8 mouse cellular contexts compared by ENCODE assay signal in the genomic region with DNA sequence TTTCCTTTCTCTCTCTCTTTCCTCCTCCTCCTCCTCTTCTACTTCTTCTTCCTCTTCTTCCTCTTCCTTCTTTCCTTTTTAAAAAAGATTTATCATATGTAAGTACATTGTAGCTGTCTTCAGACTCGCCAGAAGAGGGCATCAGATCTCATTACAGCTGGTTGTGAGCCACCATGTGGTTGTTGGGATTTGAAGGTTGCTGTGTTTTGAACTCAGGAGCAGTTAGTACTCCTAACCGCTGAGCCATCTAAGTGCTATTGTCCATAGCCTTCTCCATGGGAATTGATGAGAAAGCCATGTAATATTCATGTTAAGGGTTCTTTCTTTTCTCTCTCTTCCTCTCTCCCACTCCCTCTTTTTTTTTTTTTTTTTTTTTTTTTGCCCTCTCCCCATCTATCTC. TPM values are rescaled to one million over a fixed set of nuclear protein-coding genes. Genes with fewer than 3 reads are reported as not detected.
A peak's percentile ranks its signal among the peaks of the same experiment; 100 is the strongest.
DNase-seq lines count a peak whose midpoint lies in the region; ATAC-seq lines count a peak whose summit lies in the region.

No protein-coding gene starts in this region.

- H3K9ac ChIP-seq in intestine, embryonic 16.5 days (ENCODE audit: low read depth, low read length) = no peak overlapping the region
- H3K9ac ChIP-seq in heart, embryonic 11.5 days (ENCODE audit: low read depth, low read length) = no peak overlapping the region

- peaks cover 12% of the 10 kb centered on the region; the same call in 1 of the 2 replicates for H3K4me1 ChIP-seq in intestine, embryonic 16.5 days (ENCODE audit: control insufficient read depth, insufficient read depth, low read length)
- peaks cover 6% of the 10 kb centered on the region; the same call in 1 of the 2 replicates for H3K4me1 ChIP-seq in heart, embryonic 11.5 days (ENCODE audit: control insufficient read depth, insufficient read depth, low read length)

- H3K4me2 ChIP-seq in intestine, embryonic 16.5 days (ENCODE audit: low read depth, low read length) = no peak overlapping the region
- H3K4me2 ChIP-seq in heart, embryonic 11.5 days = no peak overlapping the region

- H3K36me3 ChIP-seq in intestine, embryonic 16.5 days (ENCODE audit: control insufficient read depth, insufficient read depth, low read length) = peaks cover 7% of the 10 kb centered on the region; the same call in 1 of the 2 replicates
- peaks cover 13% of the 10 kb centered on the region for H3K36me3 ChIP-seq in heart, embryonic 11.5 days (ENCODE audit: control insufficient read depth, insufficient read depth, low read length)

- ATAC-seq in intestine, embryonic 16.5 days = 0 out of 2 replicates have a peak, but pooled peaks have one; percentile 9
- peak; percentile 35 for ATAC-seq in megakaryocyte, adult 5-6 weeks (ENCODE audit: poor library complexity, severe bottlenecking)
- no peak for ATAC-seq in heart, embryonic 11.5 days (replicated peaks; ENCODE audit: insufficient number of reproducible peaks, low FRiP score, low TSS enrichment)

- H3K27ac ChIP-seq in intestine, embryonic 16.5 days (ENCODE audit: low read length) = no peak overlapping the region
- no peak overlapping the region for H3K27ac ChIP-seq in heart, embryonic 11.5 days (ENCODE audit: low read depth, low read length)

- DNase-seq in heart, postnatal 4 days = peak; percentile 41
- no peak for DNase-seq in heart, adult 8-10 months (ENCODE audit: low spot score)
- DNase-seq in A20 (ENCODE audit: low read depth, low spot score) = peak; percentile 78
- peak; percentile 63 for DNase-seq in ES-CJ7 (ENCODE audit: low read depth, low spot score)
- DNase-seq in yolk sac, embryonic 10.5 days (ENCODE audit: low spot score) = no peak

- H3K4me3 ChIP-seq in intestine, embryonic 16.5 days (ENCODE audit: low read length) = no peak overlapping the region
- H3K4me3 ChIP-seq in heart, embryonic 11.5 days (ENCODE audit: low read depth, low read length) = no peak overlapping the region

- H3K9me3 ChIP-seq in intestine, embryonic 16.5 days (ENCODE audit: control insufficient read depth, low read length) = no peaks in the 10 kb centered on the region
- H3K9me3 ChIP-seq in heart, embryonic 11.5 days (replicated peaks; ENCODE audit: control insufficient read depth, low read length) = no peaks in the 10 kb centered on the region

- no peaks in the 10 kb centered on the region for H3K27me3 ChIP-seq in intestine, embryonic 16.5 days (replicated peaks; ENCODE audit: control insufficient read depth, insufficient read depth, low read length)
- no peaks in the 10 kb centered on the region for H3K27me3 ChIP-seq in heart, embryonic 11.5 days (ENCODE audit: control insufficient read depth, insufficient read depth, low read length)

- WGBS in intestine, embryonic 16.5 days = 40% methylated on average over 2 of the region's 2 CpGs
- WGBS in heart, embryonic 11.5 days (ENCODE audit: insufficient replicate concordance) = 45% methylated on average over 2 of the region's 2 CpGs

RNA-seq across cellular contexts. Expression of gene Snapin, which starts 0.5 kb away (rescaled TPM):
- total RNA-seq in heart, postnatal 4 days (2021) = 10 to 100 TPM; 50.0 to 58.0 TPM
- total RNA-seq in heart, adult 8-10 months (2022) = 10 to 100 TPM; 69.7 to 77.6 (median 75.4) TPM
- 74.7 and 79.4 TPM in 2 replicates for polyA plus RNA-seq in intestine, embryonic 16.5 days (2015; fragmentation: Nextera tagmentation; extraction: Ambion mirVana)
- total RNA-seq in megakaryocyte, adult 5-6 weeks (2015) = 41.6 and 47.3 TPM in 2 replicates
- 40.9 and 49.5 TPM in 2 replicates for total RNA-seq in megakaryocyte, adult 5-6 weeks (2017)
- polyA plus RNA-seq in heart, embryonic 11.5 days (2014; fragmentation: Nextera tagmentation; extraction: Ambion mirVana) = 76.0 TPM in 2 replicates

RNA-seq across cellular contexts. Expression of gene Ilf2, which starts 15.4 kb away (rescaled TPM):
- total RNA-seq in heart, postnatal 4 days (2021) = 10 to 100 TPM; 69.0 to 74.2 TPM
- total RNA-seq in heart, adult 8-10 months (2022) = 10 to 100 TPM; 27.6 to 30.5 (median 28.8) TPM
- polyA plus RNA-seq in intestine, embryonic 16.5 days (2015; fragmentation: Nextera tagmentation; extraction: Ambion mirVana) = 125 and 140 TPM in 2 replicates
- 51.8 and 57.3 TPM in 2 replicates for total RNA-seq in megakaryocyte, adult 5-6 weeks (2015)
- total RNA-seq in megakaryocyte, adult 5-6 weeks (2017) = 103 and 111 TPM in 2 replicates
- polyA plus RNA-seq in heart, embryonic 11.5 days (2014; fragmentation: Nextera tagmentation; extraction: Ambion mirVana) = 148 and 151 TPM in 2 replicates

RNA-seq across cellular contexts. Expression of gene Chtop, which starts 17.9 kb away (rescaled TPM):
- 100 to 1,000 TPM; 140 to 143 TPM for total RNA-seq in heart, postnatal 4 days (2021)
- 100 to 1,000 TPM in 1 of 4 experiments, 10 to 100 TPM in 3; 93.2 to 105 (median 94.2) TPM for total RNA-seq in heart, adult 8-10 months (2022)
- polyA plus RNA-seq in intestine, embryonic 16.5 days (2015; fragmentation: Nextera tagmentation; extraction: Ambion mirVana) = 90.4 and 99.8 TPM in 2 replicates
- total RNA-seq in megakaryocyte, adult 5-6 weeks (2015) = 97.7 and 99.3 TPM in 2 replicates
- total RNA-seq in megakaryocyte, adult 5-6 weeks (2017) = 85.7 and 88.3 TPM in 2 replicates
- polyA plus RNA-seq in heart, embryonic 11.5 days (2014; fragmentation: Nextera tagmentation; extraction: Ambion mirVana) = 70.3 and 73.9 TPM in 2 replicates

RNA-seq across cellular contexts. Expression of gene S100a1, which starts 22.8 kb away (rescaled TPM):
- total RNA-seq in heart, postnatal 4 days (2021) = 100 to 1,000 TPM; 282 to 313 TPM
- 1,000 to 10,000 TPM; 1,071 to 1,219 (median 1,134) TPM for total RNA-seq in heart, adult 8-10 months (2022)
- 142 and 192 TPM in 2 replicates for polyA plus RNA-seq in intestine, embryonic 16.5 days (2015; fragmentation: Nextera tagmentation; extraction: Ambion mirVana)
- 70.5 and 89.5 TPM in 2 replicates for total RNA-seq in megakaryocyte, adult 5-6 weeks (2015)
- 50.9 and 80.4 TPM in 2 replicates for total RNA-seq in megakaryocyte, adult 5-6 weeks (2017)
- polyA plus RNA-seq in heart, embryonic 11.5 days (2014; fragmentation: Nextera tagmentation; extraction: Ambion mirVana) = 137 and 138 TPM in 2 replicates

RNA-seq across cellular contexts. Expression of gene S100a13, which starts 22.9 kb away (rescaled TPM):
- total RNA-seq in heart, postnatal 4 days (2021) = 10 to 100 TPM; 34.2 to 37.9 TPM
- total RNA-seq in heart, adult 8-10 months (2022) = 10 to 100 TPM; 25.0 to 34.8 (median 27.8) TPM
- polyA plus RNA-seq in intestine, embryonic 16.5 days (2015; fragmentation: Nextera tagmentation; extraction: Ambion mirVana) = 38.5 and 40.8 TPM in 2 replicates
- total RNA-seq in megakaryocyte, adult 5-6 weeks (2015) = 121 and 128 TPM in 2 replicates
- 141 and 179 TPM in 2 replicates for total RNA-seq in megakaryocyte, adult 5-6 weeks (2017)
- polyA plus RNA-seq in heart, embryonic 11.5 days (2014; fragmentation: Nextera tagmentation; extraction: Ambion mirVana) = 59.7 and 65.4 TPM in 2 replicates

Comparison
In these comparisons a context has a peak if more than half of its experiments do, and no peak if none do; other contexts are left out.
1. DNase-seq: peak in heart, postnatal 4 days (single experiment), A20 (single experiment) and ES-CJ7 (single experiment); none in heart, adult 8-10 months (single experiment) and yolk sac, embryonic 10.5 days (single experiment).